8 mouse cellular contexts compared by ENCODE assay signal in the genomic region with DNA sequence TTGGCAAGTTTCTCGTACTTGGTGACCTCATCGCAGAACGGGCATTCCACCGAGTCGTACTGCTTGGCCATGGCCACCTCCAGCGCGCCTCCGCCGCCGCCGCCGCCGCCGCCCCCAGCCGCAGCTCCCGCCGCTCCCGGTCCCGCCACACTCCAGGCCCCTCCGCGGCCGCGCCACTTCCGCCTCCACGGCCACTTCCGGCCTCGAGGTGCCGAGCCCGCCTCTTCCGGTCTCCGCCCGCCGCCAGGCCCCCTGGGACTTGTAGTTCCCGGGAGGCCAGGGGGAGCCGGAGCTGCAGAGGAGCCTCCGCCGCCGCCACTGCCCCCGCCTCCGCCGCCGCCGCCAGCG. TPM values are rescaled to one million over a fixed set of nuclear protein-coding genes. Genes with fewer than 3 reads are reported as not detected.
A peak's percentile ranks its signal among the peaks of the same experiment; 100 is the strongest.
DNase-seq lines count a peak whose midpoint lies in the region; ATAC-seq and TF ChIP-seq lines count a peak whose summit lies in the region.

No protein-coding gene starts in this region.

- no peaks in the 10 kb centered on the region for H3K27me3 ChIP-seq in MEL (ENCODE audit: control insufficient read depth in 1 of 2, insufficient read depth in 2 of 2, low read length in 2 of 2)
- H3K27me3 ChIP-seq in forebrain, embryonic 15.5 days, result no peaks in the 10 kb centered on the region
- no peaks in the 10 kb centered on the region for H3K27me3 ChIP-seq in lung, postnatal 0 days (replicated peaks; ENCODE audit: insufficient read depth, low read length)

- under 1% methylated on average over 35 of the region's 44 CpGs for WGBS in forebrain, embryonic 15.5 days
- WGBS in lung, postnatal 0 days, result under 1% methylated on average over 15 of the region's 44 CpGs

- H3K79me2 ChIP-seq in MEL (ENCODE audit: control insufficient read depth, insufficient read depth, low read length, poor library complexity), result peaks cover 34% of the 10 kb centered on the region

- peak in 1 of 2 experiments; percentile 59; a peak in 2 of 4 replicates for TF ChIP-seq POLR2A in MEL (IDR thresholded peaks at IDR 0.05; ENCODE audit: control insufficient read depth in 1 of 2, insufficient read depth in 1 of 2, low read depth in 1 of 2, low read length in 2 of 2, poor library complexity in 1 of 2)

- no peak for TF ChIP-seq EP300 in MEL (IDR thresholded peaks at IDR 0.05; ENCODE audit: low read depth in 1 of 2, low read length in 2 of 2)
- TF ChIP-seq EP300 in lung, postnatal 0 days (IDR thresholded peaks at IDR 0.05), result no peak

- H3K9me3 ChIP-seq in MEL (replicated peaks; ENCODE audit: insufficient read depth, low read length), result no peaks in the 10 kb centered on the region
- H3K9me3 ChIP-seq in forebrain, embryonic 15.5 days, result no peaks in the 10 kb centered on the region
- H3K9me3 ChIP-seq in lung, postnatal 0 days (ENCODE audit: low read length), result no peaks in the 10 kb centered on the region

- no peak for TF ChIP-seq RAD21 in MEL (IDR thresholded peaks at IDR 0.05; ENCODE audit: low read depth, low read length)

- H3K4me3 ChIP-seq in MEL (ENCODE audit: control insufficient read depth in 1 of 2, insufficient read depth in 1 of 2, low read depth in 2 of 2, low read length in 2 of 2), result peak overlapping the region; percentile 98 to 99
- H3K4me3 ChIP-seq in forebrain, embryonic 15.5 days, result peak overlapping the region; percentile 99
- H3K4me3 ChIP-seq in layer of hippocampus, adult 2 months, result peak overlapping the region; percentile 91
- peak overlapping the region; percentile 90 for H3K4me3 ChIP-seq in lung, postnatal 0 days (ENCODE audit: low read depth, low read length)

- H3K36me3 ChIP-seq in MEL (ENCODE audit: control insufficient read depth in 1 of 2, insufficient read depth in 2 of 2, low read length in 2 of 2), result peaks cover 5 to 34% of the 10 kb centered on the region in 2 experiments
- H3K36me3 ChIP-seq in forebrain, embryonic 15.5 days, result peaks cover 30% of the 10 kb centered on the region
- H3K36me3 ChIP-seq in lung, postnatal 0 days (ENCODE audit: insufficient read depth, low read length), result peaks cover 18% of the 10 kb centered on the region

- H3K4me2 ChIP-seq in forebrain, embryonic 15.5 days (replicated peaks), result peak overlapping the region; percentile 96
- peak overlapping the region; percentile 85 for H3K4me2 ChIP-seq in lung, postnatal 0 days (replicated peaks; ENCODE audit: low read depth, low read length)

- peak overlapping the region; percentile 95 for H3K9ac ChIP-seq in MEL (ENCODE audit: control insufficient read depth, low read depth, low read length, poor library complexity, severe bottlenecking)
- peak overlapping the region; percentile 92 for H3K9ac ChIP-seq in forebrain, embryonic 15.5 days (replicated peaks)
- peak overlapping the region; percentile 64 for H3K9ac ChIP-seq in lung, postnatal 0 days (replicated peaks; ENCODE audit: low read depth)

- peak; percentile 90 for ATAC-seq in forebrain, embryonic 15.5 days (replicated peaks)
- ATAC-seq in lung, postnatal 0 days, result peak; percentile 91

- TF ChIP-seq CTCF in MEL (IDR thresholded peaks at IDR 0.05 in 2 of 3, conservative IDR thresholded peaks at IDR 0.05 in 1 of 3; ENCODE audit: control insufficient read depth in 1 of 3, insufficient read depth in 1 of 3, low read depth in 2 of 3, low read length in 3 of 3, poor library complexity in 1 of 3, severe bottlenecking in 1 of 3), result no peak
- TF ChIP-seq CTCF in layer of hippocampus, adult 2 months (conservative IDR thresholded peaks at IDR 0.05), result no peak
- TF ChIP-seq CTCF in lung, postnatal 0 days (IDR thresholded peaks at IDR 0.05), result no peak

- intact Hi-C loops in heart, postnatal 25 days (cut with DNase I), result loop anchor here (2.0 kb wide), 1 partner anchor 134 kb away; the partner anchor contains the start of gene Stxbp1

- H3K4me1 ChIP-seq in MEL (ENCODE audit: control insufficient read depth in 1 of 2, insufficient read depth in 2 of 2, low read length in 2 of 2), result peaks cover 14 to 33% of the 10 kb centered on the region in 2 experiments
- H3K4me1 ChIP-seq in forebrain, embryonic 15.5 days, result peaks cover 21% of the 10 kb centered on the region
- peaks cover 17% of the 10 kb centered on the region; the same call in 1 of the 2 replicates for H3K4me1 ChIP-seq in lung, postnatal 0 days (ENCODE audit: insufficient read depth, low read depth, low read length)

- peak overlapping the region; percentile 79 for H3K27ac ChIP-seq in MEL (ENCODE audit: control insufficient read depth, low read depth, low read length)
- H3K27ac ChIP-seq in forebrain, embryonic 15.5 days (replicated peaks), result peak overlapping the region; percentile 100
- H3K27ac ChIP-seq in layer of hippocampus, adult 2 months, result peak overlapping the region; percentile 99
- peak overlapping the region; percentile 96 for H3K27ac ChIP-seq in lung, postnatal 0 days (ENCODE audit: low read length)

- DNase-seq in MEL (ENCODE audit: low read depth, low spot score), result peak; percentile 94
- peak; percentile 95 for DNase-seq in cerebellum, adult 11 months
- DNase-seq in heart, postnatal 25 days (ENCODE audit: low spot score), result peak; percentile 92
- DNase-seq in layer of hippocampus, adult 2 months (ENCODE audit: low spot score in 2 of 2), result peak; percentile 93 to 94
- peak; percentile 95 for DNase-seq in lung, postnatal 0 days (ENCODE audit: low spot score)
- peak; percentile 95 for DNase-seq in ovary, postnatal 36 days (ENCODE audit: low spot score)
- peak; percentile 97 for DNase-seq in thymus, postnatal 25 days

TF ChIP-seq in MEL, 35 proteins besides CTCF, POLR2A, EP300 and RAD21 (continues in another document):
- TF ChIP-seq TBP (IDR thresholded peaks at IDR 0.05; ENCODE audit: low read depth, low read length) (no peak), MXI1 (IDR thresholded peaks at IDR 0.05; ENCODE audit: low read depth, low read length) (peak; percentile 72; the same call in 1 of the 2 replicates), RCOR1 (IDR thresholded peaks at IDR 0.05; ENCODE audit: low read depth, low read length) (0 out of 2 replicates have a peak, but pooled peaks have one; percentile 12), NELFE (IDR thresholded peaks at IDR 0.05; ENCODE audit: low read depth, low read length) (peak; percentile 61; the same call in 1 of the 2 replicates), E2F4 (IDR thresholded peaks at IDR 0.05; ENCODE audit: borderline replicate concordance, low read depth, low read length) (no peak), USF1 (IDR thresholded peaks at IDR 0.05; ENCODE audit: low read depth, low read length) (peak; percentile 69), SIN3A (IDR thresholded peaks at IDR 0.05; ENCODE audit: low read length) (peak; percentile 67; the same call in 1 of the 2 replicates), UBTF (IDR thresholded peaks at IDR 0.05; ENCODE audit: borderline replicate concordance, insufficient read depth, low read depth, low read length) (no peak), GABPA (IDR thresholded peaks at IDR 0.05; ENCODE audit: low read depth, low read length) (no peak), HCFC1 (IDR thresholded peaks at IDR 0.05; ENCODE audit: low read depth, low read length) (peak; percentile 92), KAT2A (conservative IDR thresholded peaks at IDR 0.05; ENCODE audit: low read depth, low read length) (peak; percentile 93), ZKSCAN1 (IDR thresholded peaks at IDR 0.05; ENCODE audit: low read depth, low read length) (no peak)

RNA-seq across cellular contexts. Expression of gene Cdk9, which starts 0.3 kb away (rescaled TPM):
- 30.9 and 37.7 TPM in 2 replicates for total RNA-seq in MEL (2012; rRNA removed)
- polyA plus RNA-seq in MEL (2012; ENCODE audit: insufficient read depth in 1 of 2, insufficient read length in 2 of 2, low read depth in 1 of 2, low replicate concordance in 2 of 2, missing spikeins in 1 of 2), result 100 to 1,000 TPM in 1 of 2 experiments, not detected in 1; 125 TPM
- 88.0 and 98.2 TPM in 2 replicates for polyA plus RNA-seq in forebrain, embryonic 15.5 days (2015; fragmentation: Nextera tagmentation; extraction: Ambion mirVana)
- total RNA-seq in heart, postnatal 25 days (2021), result 10 to 100 TPM; 23.4 to 26.4 TPM
- total RNA-seq in layer of hippocampus, adult 2 months (2021), result 100 to 1,000 TPM; 115 to 121 TPM
- 62.8 and 68.7 TPM in 2 replicates for polyA plus RNA-seq in lung, postnatal 0 days (2015; fragmentation: Nextera tagmentation; extraction: Ambion mirVana)

RNA-seq across cellular contexts. Expression of gene Sh2d3c, which starts 8.3 kb away (rescaled TPM):
- total RNA-seq in MEL (2012; rRNA removed), result 0.19 and 0.26 TPM in 2 replicates
- under 1 TPM in 1 of 2 experiments, not detected in 1; 0.43 TPM for polyA plus RNA-seq in MEL (2012; ENCODE audit: insufficient read depth in 1 of 2, insufficient read length in 2 of 2, low read depth in 1 of 2, low replicate concordance in 2 of 2, missing spikeins in 1 of 2)
- 39.5 and 39.7 TPM in 2 replicates for polyA plus RNA-seq in forebrain, embryonic 15.5 days (2015; fragmentation: Nextera tagmentation; extraction: Ambion mirVana)
- total RNA-seq in heart, postnatal 25 days (2021), result 10 to 100 TPM; 20.7 to 25.4 TPM
- total RNA-seq in layer of hippocampus, adult 2 months (2021), result 10 to 100 TPM; 18.9 to 20.1 TPM
- polyA plus RNA-seq in lung, postnatal 0 days (2015; fragmentation: Nextera tagmentation; extraction: Ambion mirVana), result 51.8 and 53.5 TPM in 2 replicates

RNA-seq across cellular contexts. Expression of gene Fpgs, which starts 8.6 kb away (rescaled TPM):
- 32.5 and 40.0 TPM in 2 replicates for total RNA-seq in MEL (2012; rRNA removed)
- polyA plus RNA-seq in MEL (2012; ENCODE audit: insufficient read depth in 1 of 2, insufficient read length in 2 of 2, low read depth in 1 of 2, low replicate concordance in 2 of 2, missing spikeins in 1 of 2), result 10 to 100 TPM in 1 of 2 experiments, not detected in 1; 73.9 TPM
- 19.9 and 21.2 TPM in 2 replicates for polyA plus RNA-seq in forebrain, embryonic 15.5 days (2015; fragmentation: Nextera tagmentation; extraction: Ambion mirVana)
- 1 to 10 TPM; 4.2 to 6.0 TPM for total RNA-seq in heart, postnatal 25 days (2021)
- total RNA-seq in layer of hippocampus, adult 2 months (2021), result 10 to 100 TPM; 10.7 to 14.6 TPM
- 12.6 and 15.6 TPM in 2 replicates for polyA plus RNA-seq in lung, postnatal 0 days (2015; fragmentation: Nextera tagmentation; extraction: Ambion mirVana)

RNA-seq across cellular contexts. Expression of gene 6330409D20Rik, which starts 28.3 kb away (rescaled TPM):
- not detected in 2 replicates for total RNA-seq in MEL (2012; rRNA removed)
- not detected for polyA plus RNA-seq in MEL (2012; ENCODE audit: insufficient read depth in 1 of 2, insufficient read length in 2 of 2, low read depth in 1 of 2, low replicate concordance in 2 of 2, missing spikeins in 1 of 2)
- 2.4 and 2.7 TPM in 2 replicates for polyA plus RNA-seq in forebrain, embryonic 15.5 days (2015; fragmentation: Nextera tagmentation; extraction: Ambion mirVana)
- not detected for total RNA-seq in heart, postnatal 25 days (2021)
- total RNA-seq in layer of hippocampus, adult 2 months (2021), result 1 to 10 TPM; 1.4 to 2.9 TPM
- polyA plus RNA-seq in lung, postnatal 0 days (2015; fragmentation: Nextera tagmentation; extraction: Ambion mirVana), result 0.30 TPM in 2 replicates

RNA-seq across cellular contexts. Expression of gene Tor2a, which starts 44.5 kb away (rescaled TPM):
- total RNA-seq in MEL (2012; rRNA removed), result 46.6 and 54.7 TPM in 2 replicates
- polyA plus RNA-seq in MEL (2012; ENCODE audit: insufficient read depth in 1 of 2, insufficient read length in 2 of 2, low read depth in 1 of 2, low replicate concordance in 2 of 2, missing spikeins in 1 of 2), result 10 to 100 TPM in 1 of 2 experiments, not detected in 1; 62.2 TPM
- 63.2 and 66.3 TPM in 2 replicates for polyA plus RNA-seq in forebrain, embryonic 15.5 days (2015; fragmentation: Nextera tagmentation; extraction: Ambion mirVana)
- total RNA-seq in heart, postnatal 25 days (2021), result 1 to 10 TPM; 8.1 to 8.3 TPM
- total RNA-seq in layer of hippocampus, adult 2 months (2021), result 10 to 100 TPM; 30.3 to 32.3 TPM
- polyA plus RNA-seq in lung, postnatal 0 days (2015; fragmentation: Nextera tagmentation; extraction: Ambion mirVana), result 60.9 and 63.5 TPM in 2 replicates

Comparison
In these comparisons a context has a peak if more than half of its experiments do, and no peak if none do; other contexts are left out.
1. Peak in every context shown above with its lines: DNase-seq, ATAC-seq, H3K4me3 ChIP-seq and H3K27ac ChIP-seq.
2. RNA of gene Sh2d3c, which starts 8.3 kb away (total RNA-seq): 20.7 to 25.4 TPM in heart, postnatal 25 days and 18.9 to 20.1 TPM in layer of hippocampus, adult 2 months; 0.19 to 0.26 TPM in MEL; every median in the first group is over 10 times any median in the second.